Mouse (Mus musculus): ENCODE measurements around the gene Gtse1. TPM values are rescaled to one million over a fixed set of nuclear protein-coding genes. Genes with fewer than 3 reads are reported as not detected.

The Gtse1 gene
- total RNA-seq, 2 experiments from 2014 or later = 1.9 to 2.3 TPM

GRCm38 (mm10) chr15:85867696-85868095 is 8.2 kb downstream of the Gtse1 start:
- DNase-seq (ENCODE audit: low spot score in 2 of 2) = peak; percentile 72 to 79

GRCm38 (mm10) chr15:85877336-85877735 is 17.8 kb downstream of the Gtse1 start:
- no peak for DNase-seq (ENCODE audit: low spot score in 2 of 2)

DNA sequence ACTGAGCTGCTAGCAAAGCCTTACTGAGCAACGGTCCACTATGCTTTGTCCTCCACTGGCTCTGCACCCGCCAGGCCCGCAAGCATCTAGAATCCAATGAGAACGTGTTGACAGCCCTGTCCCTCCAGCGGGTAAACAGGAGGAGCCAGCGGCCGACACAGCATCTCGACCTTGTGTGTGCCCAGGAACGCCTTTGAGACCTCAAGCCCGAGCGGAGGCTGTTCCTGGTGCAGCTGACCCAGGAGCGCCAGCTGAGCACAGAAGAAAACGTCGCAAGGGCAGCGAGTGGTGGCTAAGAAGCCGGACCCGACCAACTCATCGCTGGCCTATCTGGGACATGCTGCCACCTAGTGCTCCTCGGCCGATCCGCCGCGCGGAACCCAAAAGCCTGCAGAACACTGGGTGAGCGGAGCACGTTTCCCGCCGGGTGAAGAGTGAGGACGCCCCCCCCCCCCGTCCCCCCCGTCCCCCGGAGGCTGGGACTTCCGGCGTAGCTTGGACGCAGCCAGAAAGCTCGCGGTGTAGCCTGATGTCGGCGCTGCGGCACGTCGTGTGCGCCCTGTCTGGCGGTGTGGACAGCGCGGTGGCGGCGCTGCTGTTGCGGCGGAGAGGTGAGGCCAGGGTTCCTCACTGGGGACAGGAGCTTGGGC is 19.4 kb downstream of the Gtse1 start, which contains the start of gene Trmu:
TSS of gene Trmu (plus strand) at position 465 of the 650 bp plus-strand sequence.
- peak; percentile 90 to 92 for DNase-seq (ENCODE audit: low spot score in 2 of 2)

- peak; percentile 37 to 48 for DNase-seq (ENCODE audit: low spot score in 2 of 2)
Observed at GRCm38 (mm10) chr15:85879498-85879895, 20.0 kb downstream of the Gtse1 start.

- no peak for DNase-seq (ENCODE audit: low spot score in 2 of 2)
Observed at GRCm38 (mm10) chr15:85885606-85886005, 26.1 kb downstream of the Gtse1 start.

DNA sequence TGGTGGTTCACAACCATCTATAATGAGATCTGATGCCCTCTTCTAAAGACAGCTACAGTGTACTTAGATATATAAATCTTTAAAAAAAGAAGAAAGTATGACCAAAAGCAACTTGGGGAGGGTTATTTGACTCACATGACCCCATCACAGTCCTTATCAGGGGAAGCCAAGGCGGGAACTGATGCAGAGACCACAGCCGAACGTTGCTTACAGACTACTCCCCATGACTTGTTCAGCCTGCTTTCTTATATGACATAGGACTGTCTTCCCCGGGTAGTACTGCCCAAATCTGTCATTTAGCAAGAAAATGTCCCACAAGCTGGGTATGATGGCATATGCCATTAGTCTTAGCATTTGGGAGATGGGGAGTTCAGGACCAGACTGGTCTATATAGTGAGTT is 29.7 kb downstream of the Gtse1 start:
- no peak for DNase-seq (ENCODE audit: low spot score in 2 of 2)

DNA sequence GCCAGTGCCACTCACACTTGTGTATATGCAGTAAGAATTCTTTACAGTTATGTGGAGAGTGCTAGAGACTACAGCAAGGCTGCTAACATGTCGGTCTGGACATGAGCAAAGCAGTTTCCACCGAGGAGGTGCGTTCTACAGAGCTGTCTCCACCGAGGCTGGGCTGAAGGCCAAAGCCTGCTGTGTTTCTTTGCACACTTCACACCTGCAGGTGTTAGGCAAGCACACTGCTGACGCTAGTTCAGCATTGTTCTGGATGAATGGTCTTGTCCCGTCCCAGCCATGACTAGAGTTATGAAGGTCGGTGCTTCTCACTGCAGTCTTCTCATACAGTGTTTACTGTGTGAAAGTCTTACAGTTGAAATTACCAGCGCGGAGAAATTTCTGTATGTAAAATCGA is 32.4 kb downstream of the Gtse1 start:
- DNase-seq (ENCODE audit: low spot score in 2 of 2) = no peak

DNA sequence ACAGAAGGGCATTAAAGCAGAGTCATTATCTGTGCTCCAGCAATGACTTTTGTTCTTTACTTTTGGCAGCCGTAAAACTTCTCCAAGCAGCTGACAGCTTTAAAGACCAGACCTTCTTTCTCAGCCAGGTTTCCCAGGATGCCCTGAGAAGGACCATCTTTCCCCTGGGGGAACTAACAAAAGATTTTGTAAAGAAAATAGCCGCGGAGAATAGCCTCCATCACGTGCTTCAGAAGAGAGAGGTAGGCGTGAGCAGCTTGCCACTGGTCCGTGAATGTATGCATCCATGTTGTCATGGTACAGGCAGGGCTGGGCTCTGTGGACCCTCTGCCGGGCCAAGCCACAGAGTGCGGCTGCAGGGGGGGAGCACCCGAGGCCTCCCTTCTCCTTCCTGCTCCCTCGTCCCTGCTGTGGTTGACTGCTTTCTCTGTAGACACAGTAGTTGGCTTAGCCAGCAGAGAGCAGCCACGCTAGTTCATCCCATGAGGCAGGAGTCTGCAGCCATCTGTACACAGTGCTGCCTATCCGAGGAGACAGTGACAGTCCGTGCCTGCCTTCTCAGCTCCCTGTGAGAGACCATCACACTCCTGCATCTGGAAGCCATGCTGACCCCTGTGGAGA is 33.1 kb downstream of the Gtse1 start:
- DNase-seq (ENCODE audit: low spot score in 2 of 2) = no peak

DNA sequence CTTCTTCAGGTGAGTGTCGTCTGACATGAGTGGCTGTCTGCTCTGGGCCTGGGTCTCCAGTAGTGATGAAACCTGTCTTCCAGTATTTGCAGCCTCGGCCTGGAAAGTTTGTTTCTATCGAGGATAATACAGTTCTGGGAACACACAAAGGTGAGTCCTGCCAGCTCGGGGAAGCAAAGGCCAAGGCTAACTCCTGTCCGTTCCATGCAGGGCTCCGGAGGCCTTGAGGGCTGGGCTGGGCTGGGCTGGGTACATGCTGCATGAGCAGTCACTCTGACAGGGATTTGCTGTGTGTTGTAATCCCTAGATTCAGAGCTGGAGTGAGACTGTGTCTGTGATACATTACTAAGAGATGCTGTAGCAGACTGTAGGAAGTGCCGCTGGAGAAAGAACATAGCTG is 34.3 kb downstream of the Gtse1 start:
- no peak for DNase-seq (ENCODE audit: low spot score in 2 of 2)

DNA sequence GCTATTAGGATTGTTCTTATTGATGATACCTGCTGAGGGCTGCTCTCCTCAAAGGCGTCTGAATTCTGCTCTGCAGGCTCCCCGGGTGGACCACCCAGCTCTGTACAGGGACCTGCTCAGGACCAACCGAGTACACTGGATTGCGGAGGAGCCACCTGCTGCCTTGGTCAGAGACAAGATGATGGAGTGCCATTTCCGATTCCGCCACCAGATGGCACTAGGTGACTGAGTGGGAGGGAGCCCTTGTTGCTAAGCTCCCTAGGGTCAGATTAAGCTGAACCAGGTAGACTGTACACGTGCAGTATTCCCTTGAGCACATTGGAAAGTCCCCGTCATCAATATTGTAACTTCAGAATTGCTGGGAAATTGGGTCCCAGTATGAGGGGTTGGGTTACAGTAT is 36.7 kb downstream of the Gtse1 start:
- DNase-seq (ENCODE audit: low spot score in 2 of 2) = peak; percentile 93 to 94

DNA sequence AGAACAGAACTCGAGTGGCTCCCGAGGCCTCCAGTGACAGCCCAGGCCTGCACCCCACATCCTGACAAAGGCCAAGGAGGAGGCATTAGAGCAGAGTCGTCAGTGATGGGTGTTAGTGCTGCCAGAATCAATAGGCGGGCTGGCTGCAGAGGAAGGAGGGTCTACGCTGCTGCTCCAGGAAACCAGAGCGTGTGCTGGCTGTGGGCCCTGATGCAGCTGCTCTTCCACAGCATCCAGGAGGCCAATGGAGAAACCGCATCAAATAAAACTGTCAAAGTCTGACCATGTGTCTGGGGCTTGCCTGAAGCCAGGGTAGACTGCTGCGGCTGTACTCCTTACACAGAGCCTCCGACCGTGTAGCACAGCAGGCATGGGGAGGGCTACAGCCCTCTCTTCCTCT is 37.6 kb downstream of the Gtse1 start:
- DNase-seq (ENCODE audit: low spot score in 2 of 2) = no peak

DNA sequence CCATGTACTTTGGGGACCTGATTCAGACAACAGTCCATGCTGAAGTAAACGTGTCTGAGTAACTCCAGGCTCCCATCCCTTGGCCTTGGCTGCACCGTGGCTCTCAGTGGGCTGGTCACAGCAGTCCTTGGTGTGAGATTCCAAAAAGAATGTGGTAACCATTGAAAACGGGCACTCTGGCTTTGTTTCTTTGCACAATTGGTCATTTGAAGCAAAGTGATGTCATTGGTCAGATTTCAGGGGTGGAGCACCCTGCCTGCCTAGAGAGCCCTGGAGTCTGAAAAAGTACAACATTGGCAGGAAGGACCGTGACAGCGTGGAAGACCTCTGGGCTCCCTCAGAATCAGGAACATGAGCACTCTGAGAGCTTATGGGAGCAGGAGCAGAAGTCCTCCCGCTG is 39.9 kb downstream of the Gtse1 start:
- DNase-seq (ENCODE audit: low spot score in 2 of 2) = no peak

DNA sequence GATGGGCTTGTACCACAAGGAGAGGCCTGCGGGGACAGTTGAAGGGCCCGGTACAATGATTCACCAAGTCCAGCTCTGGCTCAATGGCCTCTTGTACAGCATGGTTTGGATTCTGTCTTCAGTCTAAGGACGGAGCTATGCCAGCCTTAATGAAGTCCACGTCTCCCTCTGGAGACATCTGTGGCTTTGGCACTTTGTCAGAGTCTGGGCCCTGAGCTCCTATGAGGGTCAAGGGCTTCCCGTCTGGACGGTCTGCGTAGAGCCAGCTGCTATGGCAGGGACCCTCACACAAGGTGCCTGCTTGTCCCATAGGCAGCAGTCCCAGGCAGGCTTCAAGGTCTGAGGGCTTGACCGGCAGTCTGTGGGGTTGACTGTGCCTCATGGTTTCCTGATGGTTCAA is 40.8 kb downstream of the Gtse1 start:
- DNase-seq (ENCODE audit: low spot score in 2 of 2) = no peak

DNA sequence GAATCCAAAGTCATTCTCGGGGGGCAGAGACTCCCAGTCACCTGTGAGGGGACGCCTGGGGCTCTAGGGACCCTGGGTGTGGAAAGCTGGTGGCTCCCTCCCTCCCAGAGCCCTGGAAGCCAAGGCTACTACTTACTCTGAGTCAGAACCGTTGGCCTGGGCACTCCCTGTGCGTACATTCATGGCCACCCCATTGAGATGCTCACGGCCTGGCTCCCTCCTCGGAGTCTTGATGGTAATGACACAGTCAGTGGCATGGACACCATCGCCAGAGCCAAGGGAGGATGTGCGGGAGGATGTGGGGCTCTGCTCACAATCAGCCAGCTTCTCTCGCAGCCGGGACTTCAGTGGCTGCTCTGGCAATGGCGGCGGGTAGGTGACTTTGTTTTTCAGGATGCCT is 41.3 kb downstream of the Gtse1 start:
- DNase-seq (ENCODE audit: low spot score in 2 of 2) = no peak

- no peak for DNase-seq (ENCODE audit: low spot score in 2 of 2)
Observed at GRCm38 (mm10) chr15:85902505-85902904, 43.0 kb downstream of the Gtse1 start.

DNA sequence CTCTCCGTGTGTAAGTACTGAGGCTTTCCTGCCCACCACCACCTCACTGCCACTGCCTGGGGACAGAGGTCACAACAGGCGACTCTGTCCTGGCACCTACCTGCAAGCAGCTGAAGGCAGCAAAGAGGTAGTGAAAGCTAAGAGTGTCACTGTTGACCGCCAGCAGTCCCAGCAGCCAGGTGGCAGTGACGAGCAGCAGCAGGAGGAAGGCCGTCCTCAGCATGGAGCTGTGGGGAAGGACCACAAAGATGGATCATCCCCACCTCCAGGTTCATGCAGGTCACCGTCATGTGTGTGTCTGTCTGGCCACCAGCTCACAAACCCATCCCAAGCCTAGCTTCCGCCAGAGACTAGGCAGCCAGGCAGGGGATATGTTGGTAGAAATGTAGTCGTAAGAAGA is 44.3 kb downstream of the Gtse1 start:
- DNase-seq (ENCODE audit: low spot score in 2 of 2) = peak in 1 of 2 experiments; percentile 37

GRCm38 (mm10) chr15:85908660-85909491 is 49.3 kb downstream of the Gtse1 start:
- no peak for DNase-seq (ENCODE audit: low spot score in 2 of 2)

DNA sequence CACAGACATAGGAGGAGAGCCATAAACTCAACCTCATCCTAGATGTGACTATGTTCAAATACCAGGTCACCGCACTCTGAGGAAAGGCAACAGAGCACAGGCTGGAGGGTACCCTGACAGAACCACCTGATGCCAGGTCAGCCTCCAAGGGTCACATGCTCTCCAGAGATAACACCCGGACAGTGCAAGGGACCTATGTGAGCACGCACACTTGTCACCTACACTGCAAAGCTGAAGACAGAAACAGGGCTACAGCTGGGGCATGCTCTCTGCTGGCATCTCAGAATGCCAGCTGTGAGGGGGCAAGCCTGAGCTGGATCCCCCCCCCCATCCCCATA is 49.9 kb downstream of the Gtse1 start:
- no peak for DNase-seq (ENCODE audit: low spot score in 2 of 2)

GRCm38 (mm10) chr15:85909931-85910330 is 50.4 kb downstream of the Gtse1 start:
- no peak for DNase-seq (ENCODE audit: low spot score in 2 of 2)

DNA sequence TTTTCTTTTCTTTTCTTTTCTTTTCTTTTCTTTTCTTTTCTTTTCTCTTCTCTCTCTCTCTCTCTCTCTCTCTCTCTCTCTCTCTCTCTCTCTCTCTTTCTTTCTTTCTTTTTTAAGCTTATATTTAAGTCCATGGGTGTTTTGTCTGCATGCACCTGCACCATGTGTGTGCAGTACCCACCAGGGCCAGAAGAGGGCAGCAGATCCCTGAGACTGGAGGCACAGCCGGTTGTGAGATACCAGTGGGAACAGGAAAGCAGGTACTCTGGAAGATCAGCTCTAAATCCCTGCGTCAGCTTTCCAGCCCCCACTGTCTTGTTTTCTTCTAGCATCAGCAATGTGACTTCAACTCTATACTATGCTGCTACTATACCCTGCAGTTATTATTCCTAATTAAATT is 54.1 kb downstream of the Gtse1 start:
- DNase-seq (ENCODE audit: low spot score in 2 of 2) = peak; percentile 79 to 86

DNA sequence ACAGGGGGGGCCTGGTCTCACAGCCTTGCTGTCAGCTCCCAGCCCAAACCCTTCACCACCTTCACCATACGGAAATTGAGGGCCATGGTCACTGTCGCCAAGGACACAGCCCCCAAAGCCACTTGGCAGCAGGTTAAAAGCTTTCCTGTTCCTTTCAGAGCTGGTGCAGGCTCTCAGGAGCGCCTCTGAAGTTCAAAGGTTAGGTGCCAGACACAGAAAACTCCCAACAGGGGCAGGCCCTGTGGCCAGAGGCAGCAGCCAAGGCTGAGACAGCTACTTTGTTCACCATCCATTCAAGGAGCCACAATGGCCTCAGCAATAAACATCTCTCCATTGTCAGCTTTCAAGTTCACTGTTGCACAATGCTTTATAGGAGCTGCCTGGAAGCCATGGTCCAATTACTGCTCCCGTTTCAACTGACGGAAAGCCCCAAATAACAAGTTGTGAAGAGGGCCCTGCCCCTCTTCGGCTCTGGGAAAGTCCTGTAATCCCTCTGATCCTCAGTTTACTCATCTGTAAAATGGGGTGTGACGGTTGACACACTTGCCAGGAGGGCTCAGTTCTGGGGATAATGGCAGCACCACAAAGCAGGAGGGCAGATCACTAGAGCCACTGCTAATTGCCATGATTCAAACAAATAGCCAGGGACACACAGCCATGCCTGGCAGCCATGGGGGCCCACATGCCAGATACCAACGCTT is 59.8 kb downstream of the Gtse1 start:
- no peak for DNase-seq (ENCODE audit: low spot score in 2 of 2)

DNA sequence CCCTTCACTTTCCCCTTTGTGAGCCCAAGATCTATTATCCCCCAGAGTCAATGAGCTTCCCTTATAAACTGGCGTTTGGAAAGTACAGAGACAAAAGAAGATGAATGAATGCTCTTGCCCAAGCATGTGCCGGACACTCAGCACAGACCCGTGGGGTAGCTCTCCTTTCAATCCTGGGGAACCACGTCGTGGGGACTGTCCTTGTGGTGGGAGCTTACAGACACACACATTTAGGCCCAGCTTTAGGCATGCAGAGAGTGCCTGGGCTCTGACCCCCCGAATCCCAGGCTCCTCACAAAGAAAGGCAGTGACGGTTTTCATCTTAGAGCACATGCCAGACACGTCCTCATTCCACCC is 60.3 kb downstream of the Gtse1 start:
- DNase-seq (ENCODE audit: low spot score in 2 of 2) = no peak
